Mouse (Mus musculus) layer of hippocampus, adult 2 months (tissue): Measurements from ENCODE around the gene Mrpl11. TPM values are rescaled to one million over a fixed set of nuclear protein-coding genes. Genes with fewer than 3 reads are reported as not detected.
"Not testable (repeated sequence)": the region's sequence is repeated elsewhere in the genome, so short reads cannot be mapped to it uniquely, and the experiment has no call there.

Source experiments
- DNase-seq, 2 experiments: peaks; one replicate each; pipeline ENCODE4 v3.0.0; 2022; ENCODE audit warnings: low spot score in 2 of 2
- H3K27ac ChIP-seq: fragments of 200-600 bp; 2 replicates; pipeline ENCODE4 v1.8.1; 2022
- H3K4me3 ChIP-seq: fragments of 200-600 bp; 2 replicates; pipeline ENCODE4 v1.8.1; 2022; ENCODE audit warnings: mild to moderate bottlenecking
- CTCF ChIP-seq: fragments of 200-600 bp; conservative IDR thresholded peaks from 2 replicates; pipeline ENCODE4 v1.8.1; 2022; ENCODE audit warnings: antibody characterized with exemption, mild to moderate bottlenecking, moderate library complexity
- total RNA-seq, 2 experiments: library from RNA; stranded (reverse); gene quantifications; 2 replicates each; pipeline ENCODE4 v1.2.3; 2021

Mrpl11 gene
- total RNA-seq, 2 experiments from 2014 or later: 58.8 to 62.8 TPM

DNA sequence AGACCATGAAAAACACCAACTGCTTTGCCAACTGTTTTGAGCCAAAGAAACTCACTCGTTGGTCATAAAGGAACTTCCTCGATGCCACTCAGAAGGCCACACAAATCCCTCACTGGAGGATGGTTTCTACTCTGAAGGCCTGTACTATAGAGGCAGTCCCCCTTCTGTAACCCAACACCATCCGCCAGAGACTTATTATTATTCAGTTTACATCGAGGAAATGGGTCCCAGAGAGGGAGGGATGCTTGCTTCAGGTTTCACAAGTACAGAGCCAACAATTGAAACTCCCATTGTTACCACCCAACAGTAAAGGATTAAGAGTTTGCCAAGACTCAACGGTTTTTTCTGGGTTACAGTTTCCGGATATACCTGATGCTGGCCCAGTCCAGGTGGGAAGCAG, 16.4 kb upstream of the Mrpl11 start:
- DNase-seq: no peak
- H3K27ac ChIP-seq: no peak overlapping the region
- H3K4me3 ChIP-seq: no peak overlapping the region
- no peak for TF ChIP-seq CTCF

DNA sequence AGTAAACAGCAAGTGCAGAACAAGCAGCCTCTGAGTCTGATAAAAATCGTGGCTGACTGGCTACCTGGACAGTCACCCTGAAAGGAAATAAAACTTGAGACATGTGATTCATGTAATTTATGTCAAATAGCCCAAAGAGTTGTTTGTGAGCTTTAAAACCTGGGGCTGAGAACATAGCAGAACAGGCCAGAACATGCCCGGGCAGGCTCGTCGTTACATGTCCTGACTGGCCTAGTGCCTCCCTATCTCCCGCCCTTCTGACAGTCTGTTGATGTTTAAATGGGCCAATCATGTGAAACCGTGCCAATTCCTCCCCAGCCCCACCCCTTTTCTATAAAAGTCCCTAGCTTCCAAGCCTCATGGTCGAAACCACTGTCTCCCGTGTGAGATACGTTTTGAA, 13.3 kb upstream of the Mrpl11 start:
- H3K27ac ChIP-seq, H3K4me3 ChIP-seq, DNase-seq: not testable (repeated sequence)

DNA sequence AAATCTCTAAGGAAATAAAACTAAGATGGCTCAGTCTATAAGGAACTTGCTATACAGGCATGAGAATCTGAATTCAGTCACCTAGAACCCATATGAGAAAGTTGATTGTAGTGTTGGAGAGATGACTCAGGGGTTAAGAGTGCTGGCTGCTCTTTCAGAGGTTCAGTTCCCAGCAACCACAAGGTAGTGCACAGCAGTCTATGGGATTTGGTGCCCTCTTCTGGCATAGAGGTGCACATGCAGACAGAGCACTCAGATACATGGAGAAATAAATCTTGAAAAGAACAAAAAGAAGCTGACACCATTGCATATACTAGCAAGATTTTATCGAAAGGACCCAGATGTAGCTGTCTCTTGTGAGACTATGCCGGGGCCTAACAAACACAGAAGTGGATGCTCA, 6.3 kb downstream of the Mrpl11 start:
- DNase-seq: no peak
- peak; percentile 63 for TF ChIP-seq CTCF
- Histone ChIP-seq H3K4me3 (no peak overlapping the region), H3K27ac (no peak overlapping the region)

DNA sequence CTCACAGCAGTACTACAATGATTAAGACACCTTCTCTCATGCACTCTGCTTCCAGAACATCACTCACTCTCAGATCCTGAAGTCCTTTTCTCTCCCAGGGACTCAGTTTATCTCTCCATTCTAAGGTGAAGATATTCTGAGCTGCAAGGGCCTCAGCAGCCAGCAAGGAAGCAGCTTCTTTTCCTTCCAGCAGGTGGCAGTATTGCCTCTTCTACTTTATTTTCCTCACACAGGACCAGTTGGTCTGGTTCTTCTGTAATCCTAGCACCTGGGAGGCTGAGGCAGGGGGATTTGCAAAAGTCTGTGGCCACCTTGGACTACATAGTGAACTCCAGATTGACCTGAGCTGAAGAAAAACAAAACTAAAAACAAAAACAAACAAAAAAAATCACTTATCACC, 19.8 kb downstream of the Mrpl11 start:
- Histone ChIP-seq H3K4me3 (no peak overlapping the region), H3K27ac (no peak overlapping the region)
- peak; percentile 95 for TF ChIP-seq CTCF
- peak; percentile 75 to 83 for DNase-seq

DNA sequence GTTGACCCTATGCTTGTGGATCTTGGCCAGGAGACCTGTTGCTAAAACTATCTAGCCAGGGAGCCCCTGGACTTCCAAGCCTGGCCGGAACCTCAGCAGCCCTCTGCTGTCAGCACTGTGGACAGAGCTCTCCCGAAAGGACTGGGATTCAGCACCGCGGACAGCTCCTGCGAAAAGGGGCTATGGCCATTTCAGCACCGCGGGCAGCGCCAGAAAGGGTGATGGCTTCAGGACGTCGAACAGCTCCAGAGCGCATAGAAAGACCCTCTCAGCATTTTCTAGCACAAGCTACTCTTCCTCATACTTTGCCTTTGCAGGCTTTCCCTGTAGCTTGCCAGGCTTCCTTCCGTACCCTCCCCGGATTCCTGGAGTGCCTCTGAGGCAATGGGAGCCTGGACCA, 27.1 kb downstream of the Mrpl11 start:
- peak overlapping the region; percentile 92 for H3K27ac ChIP-seq

DNA sequence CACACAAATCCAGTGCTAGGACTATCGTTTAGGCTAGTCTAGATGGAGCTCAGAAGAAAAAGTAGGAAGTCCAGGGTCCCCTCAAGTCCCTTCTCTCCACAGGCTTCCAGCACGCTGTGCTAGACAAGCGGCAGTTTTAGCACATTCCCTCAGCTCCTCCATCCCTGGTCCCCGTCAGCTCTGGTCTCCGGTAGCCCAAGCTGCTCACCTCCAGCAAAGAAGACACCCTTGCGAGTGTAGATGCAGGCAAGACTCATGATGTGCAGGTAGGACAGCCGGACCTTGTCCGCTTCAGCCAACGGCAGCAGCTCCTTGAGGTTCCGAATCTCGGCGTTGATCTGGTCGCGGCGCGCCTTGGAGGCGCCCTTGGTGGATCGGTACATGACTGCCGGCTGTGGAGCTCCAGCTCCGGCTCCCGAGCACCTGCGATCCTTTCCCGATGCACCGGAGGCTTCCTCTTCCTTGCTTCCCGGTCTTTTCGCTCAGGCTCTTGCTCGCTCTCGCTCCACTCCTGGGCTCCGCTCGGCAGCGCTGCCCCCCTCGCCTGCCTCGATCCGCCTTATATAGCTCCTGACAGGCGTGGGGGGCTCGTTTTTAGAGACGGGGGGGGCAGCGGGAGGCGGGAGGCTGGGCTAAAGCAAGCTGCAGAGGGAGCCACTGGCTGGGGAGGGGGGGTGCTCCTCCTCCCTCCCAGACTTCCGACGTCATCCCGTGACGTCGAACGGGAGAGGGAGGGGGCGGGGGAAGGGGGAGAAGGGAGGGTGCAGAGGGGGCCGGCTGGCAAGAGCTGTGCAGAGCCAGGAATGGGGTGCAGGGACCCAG, 27.7 kb downstream of the Mrpl11 start:
- H3K4me3 ChIP-seq: peak overlapping the region; percentile 77
- TF ChIP-seq CTCF: no peak
- peak; percentile 78 to 80 for DNase-seq
- H3K27ac ChIP-seq: peak overlapping the region; percentile 92

More for the DNA sequence above, 27.1 kb downstream of the Mrpl11 start:
- peak; percentile 34 to 62 for DNase-seq
- no peak for TF ChIP-seq CTCF
- H3K4me3 ChIP-seq: peak overlapping the region; percentile 77

DNA sequence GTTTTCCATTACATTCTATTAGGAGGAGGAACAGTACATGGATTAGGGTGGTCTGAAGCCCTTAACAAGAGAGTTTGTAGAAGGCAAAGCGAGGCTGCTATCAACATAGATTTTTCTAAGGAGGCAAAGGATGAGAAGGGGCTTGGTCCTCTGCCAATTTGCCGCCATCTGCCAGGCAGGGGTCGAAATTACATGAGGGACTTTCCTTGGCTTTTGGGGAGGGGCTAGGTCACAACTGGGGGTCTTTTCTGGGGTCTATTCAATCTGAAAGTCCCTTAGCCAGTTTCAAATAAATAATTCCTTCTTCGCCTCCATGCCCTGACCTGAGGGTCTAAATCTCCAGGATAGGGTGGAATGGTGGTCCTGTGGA, 28.3 kb downstream of the Mrpl11 start, which contains the start of gene Npas4:
TSS of gene Npas4 (minus strand) at position 61 of the 370 bp plus-strand sequence.
- Histone ChIP-seq H3K4me3 (peak within 1 kb of the TSS; percentile 77), H3K27ac (peak within 1 kb of the TSS; percentile 92)
- no peak for TF ChIP-seq CTCF
- DNase-seq: no peak

DNA sequence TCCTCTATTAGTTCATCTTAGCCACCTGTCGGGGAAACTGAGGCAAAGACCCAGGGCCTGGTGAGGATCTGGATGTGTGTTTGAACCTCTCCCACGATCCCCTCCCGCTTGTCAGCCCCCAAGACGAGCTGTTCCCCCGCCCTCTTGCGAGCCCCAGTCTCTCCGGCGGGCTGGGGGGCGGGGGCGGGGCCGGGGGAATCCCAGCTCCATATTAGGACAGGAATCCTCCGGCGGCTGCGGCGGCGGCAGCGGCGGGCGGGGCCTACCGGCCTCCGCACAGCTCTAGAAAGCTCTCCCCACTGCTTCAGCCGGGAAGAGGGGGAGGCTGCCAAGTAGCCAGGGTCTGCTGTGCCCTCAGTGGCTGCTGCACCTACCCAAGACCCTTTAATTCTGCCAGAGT, 28.8 kb downstream of the Mrpl11 start:
- Histone ChIP-seq H3K27ac (peak overlapping the region; percentile 80), H3K4me3 (peak overlapping the region; percentile 38)
- peak; percentile 29 to 47 for DNase-seq
- no peak for TF ChIP-seq CTCF

DNA sequence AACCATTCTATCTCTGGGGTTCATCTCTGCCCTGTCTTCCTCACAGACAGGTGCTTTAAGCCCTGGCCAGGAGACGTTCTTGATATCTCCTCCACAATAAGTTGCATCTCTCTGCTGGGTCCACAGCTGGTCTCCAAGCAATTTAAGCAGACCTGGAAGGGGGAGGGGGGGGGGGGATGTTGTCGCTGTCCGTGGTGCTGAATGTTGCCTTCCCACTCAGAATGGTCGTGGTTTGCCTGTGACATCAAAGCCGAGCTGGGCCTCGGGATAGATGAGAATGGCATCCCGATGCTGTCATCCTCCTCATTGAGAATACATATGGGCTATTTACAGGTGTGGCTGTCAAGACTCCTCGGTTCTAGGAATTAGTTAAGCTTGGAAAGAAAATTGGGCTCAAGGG, 30.4 kb downstream of the Mrpl11 start:
- DNase-seq: no peak
- peak overlapping the region; percentile 83 for H3K27ac ChIP-seq
- no peak overlapping the region for H3K4me3 ChIP-seq
- TF ChIP-seq CTCF: no peak

DNA sequence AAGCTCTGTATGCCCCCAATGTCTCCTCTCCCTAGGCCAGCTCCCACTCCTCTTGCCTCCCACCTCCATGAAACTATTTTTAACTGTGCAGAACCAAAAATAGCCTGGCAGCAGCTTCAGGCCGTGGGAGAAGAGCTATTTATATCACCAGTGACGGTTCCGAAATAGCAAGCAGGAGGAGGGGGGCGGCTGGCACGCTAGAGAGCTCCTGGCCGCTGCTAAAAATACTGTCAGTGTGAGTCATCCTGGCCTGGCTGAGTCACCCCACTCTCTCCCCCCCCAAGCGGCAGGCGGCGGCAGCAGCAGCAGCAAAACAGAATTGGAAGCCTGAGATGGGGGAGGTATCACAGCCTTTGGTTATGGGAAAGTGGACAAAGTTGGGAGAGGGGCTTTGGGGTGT, 31.0 kb downstream of the Mrpl11 start:
- Histone ChIP-seq H3K27ac (peak overlapping the region; percentile 83), H3K4me3 (no peak overlapping the region)
- DNase-seq: peak; percentile 79 to 85
- peak; percentile 17 for TF ChIP-seq CTCF

DNA sequence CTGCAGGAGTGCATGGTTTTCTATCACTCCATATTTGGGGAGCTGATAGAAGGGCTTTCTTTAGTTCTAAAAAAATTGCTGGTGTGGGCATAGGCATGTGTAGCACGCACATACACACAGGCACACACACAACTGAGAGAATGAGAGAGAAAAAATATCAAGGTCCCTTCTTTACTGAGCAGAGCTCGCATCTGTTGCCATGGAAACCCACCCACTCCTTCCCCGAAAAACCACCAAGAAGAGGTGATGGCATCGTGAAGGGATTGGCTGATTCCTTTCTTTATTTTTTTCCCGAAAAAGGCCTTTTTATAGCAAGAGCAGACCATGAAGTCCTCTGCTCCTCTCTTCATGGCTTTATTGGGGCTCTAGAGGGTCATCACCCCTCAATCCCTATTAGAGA, 32.1 kb downstream of the Mrpl11 start:
- no peak for TF ChIP-seq CTCF
- DNase-seq: peak; percentile 71 to 87
- H3K4me3 ChIP-seq: no peak overlapping the region
- peak overlapping the region; percentile 88 for H3K27ac ChIP-seq

DNA sequence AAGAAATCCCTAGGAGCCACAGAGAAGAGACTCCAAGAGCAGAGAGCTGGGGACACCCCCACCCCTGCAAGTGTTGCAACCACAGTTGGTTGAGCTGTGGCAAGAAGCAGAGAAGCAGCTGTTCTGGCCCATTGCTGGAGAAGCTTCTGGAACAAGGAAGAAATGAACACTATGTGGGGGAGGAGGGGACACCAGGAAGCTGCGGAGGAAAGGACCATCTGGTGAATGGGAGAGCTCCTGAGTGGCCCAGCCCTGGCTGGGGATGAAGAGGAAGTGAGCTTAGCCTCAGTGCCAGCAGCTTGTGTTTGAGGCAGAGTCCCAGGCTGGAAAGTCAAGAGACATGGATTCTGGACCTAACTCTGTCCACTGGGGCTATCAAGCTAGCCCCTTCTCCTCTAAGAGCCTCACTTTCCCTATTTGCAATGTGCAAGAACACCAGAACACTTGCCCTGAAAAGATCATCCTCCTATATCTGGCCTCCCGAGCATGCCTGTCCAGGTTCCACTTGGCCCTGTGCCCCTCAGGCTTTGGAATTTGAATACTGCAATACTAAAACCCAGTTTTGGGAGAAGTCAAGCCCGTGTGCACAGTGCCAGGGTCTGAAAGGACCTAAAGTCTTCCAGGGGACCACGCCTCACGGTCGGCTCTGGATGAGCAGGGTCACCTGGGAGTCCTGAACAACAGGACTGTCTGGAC, 37.6 kb downstream of the Mrpl11 start:
- H3K4me3 ChIP-seq: no peak overlapping the region

DNA sequence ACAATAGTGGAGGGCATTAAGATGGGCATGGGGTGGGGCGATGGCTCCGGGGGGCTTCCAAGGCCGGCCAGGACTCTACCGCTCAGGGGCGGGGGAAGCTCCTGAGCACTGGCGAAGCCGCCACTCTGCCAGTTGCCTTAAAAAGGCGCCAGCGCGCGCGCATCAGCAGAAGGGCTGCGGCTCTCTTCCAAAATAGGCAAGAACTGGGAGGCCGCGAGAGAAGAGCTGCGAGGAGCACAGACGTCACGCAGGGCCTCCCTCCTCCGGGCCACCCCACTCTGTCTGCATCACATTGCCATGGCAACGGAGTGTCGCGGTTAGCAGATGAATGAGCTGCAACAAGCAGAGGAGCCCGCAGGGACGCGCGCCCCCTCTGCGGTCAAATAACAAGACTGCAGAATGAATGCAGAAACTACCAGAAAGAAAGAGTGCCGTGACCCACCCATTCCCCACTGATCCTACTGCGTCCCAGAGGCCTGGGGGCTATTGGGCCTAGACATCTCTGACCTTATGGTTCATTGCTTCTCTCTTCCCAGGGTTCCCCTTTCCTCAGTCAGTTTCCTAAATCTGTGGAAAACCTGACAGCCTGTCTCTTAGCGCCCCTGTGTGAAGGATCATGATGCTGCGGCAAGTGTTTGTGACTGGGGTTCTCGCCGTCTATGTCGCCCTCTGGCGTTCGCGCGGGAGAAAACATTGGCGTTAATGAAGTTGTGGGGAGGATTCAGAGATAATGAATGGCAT, 39.9 kb downstream of the Mrpl11 start:
- Histone ChIP-seq H3K27ac (peak overlapping the region; percentile 82), H3K4me3 (peak overlapping the region; percentile 31)
- DNase-seq: peak; percentile 93 to 97
- peak; percentile 85 for TF ChIP-seq CTCF

More for the DNA sequence above, 37.6 kb downstream of the Mrpl11 start:
- H3K27ac ChIP-seq: peak overlapping the region; percentile 48; the same call in 1 of the 2 replicates
- no peak for TF ChIP-seq CTCF
- DNase-seq: peak; percentile 55 to 57
